Mouse (Mus musculus) stomach, embryonic 15.5 days (tissue): ENCODE measurements at regions not wholly inside any gene's neighbourhood (a gene's known extent, or its start where the extent isn't known, plus 50 kb on each side); places are given as distances from the start of the nearest gene placed in this dataset.

ENCODE experiments used
- ATAC-seq: fragments of 200-750 bp; cut with Nextera tagmentation; 2 replicates; pipeline ENCODE4 v1.8.0; 2017; ENCODE audit warnings: low read depth, moderate number of reproducible peaks, moderate TSS enrichment; ENCODE audit not compliant: insufficient read depth, low FRiP score
- H3K27ac ChIP-seq: fragments of 300-500 bp; sonication (generic); 2 replicates; pipeline ENCODE4 v1.5.1; 2015; ENCODE audit warnings: mild to moderate bottlenecking, inconsistent platforms
- H3K27me3 ChIP-seq: fragments of 300-500 bp; sonication (generic); replicated peaks from 2 replicates; pipeline ENCODE4 v1.6.1; 2015; ENCODE audit warnings: inconsistent platforms
- H3K36me3 ChIP-seq: fragments of 300-500 bp; sonication (generic); 2 replicates; pipeline ENCODE4 v1.6.1; 2015; ENCODE audit warnings: inconsistent platforms
- H3K4me1 ChIP-seq: fragments of 300-500 bp; sonication (generic); 2 replicates; pipeline ENCODE4 v1.6.1; 2015; ENCODE audit warnings: inconsistent platforms
- H3K4me2 ChIP-seq: fragments of 300-500 bp; sonication (generic); 2 replicates; pipeline ENCODE4 v1.6.1; 2015; ENCODE audit warnings: mild to moderate bottlenecking, inconsistent platforms
- H3K4me3 ChIP-seq: fragments of 300-500 bp; sonication (generic); replicated peaks from 2 replicates; pipeline ENCODE4 v1.5.1; 2015; ENCODE audit warnings: inconsistent platforms
- H3K9ac ChIP-seq: fragments of 300-500 bp; sonication (generic); 2 replicates; pipeline ENCODE4 v1.6.1; 2015; ENCODE audit warnings: inconsistent platforms
- H3K9me3 ChIP-seq: fragments of 300-500 bp; sonication (generic); 2 replicates; pipeline ENCODE4 v1.6.1; 2016; ENCODE audit warnings: inconsistent platforms
- WGBS: fragments of 180-500 bp; shearing (Covaris S2); methylation state at CpG from one replicate; pipeline ENCODE4 v1.1.7; 2015; 5-methylcytosine and 5-hydroxymethylcytosine counted together

GRCm38 (mm10) chr1:105114835-105115234 is 241.7 kb downstream of the Rnf152 start:
- Histone ChIP-seq H3K9ac (no peak overlapping the region), H3K4me2 (no peak overlapping the region), H3K9me3 (no peaks in the 10 kb centered on the region), H3K27me3 (no peaks in the 10 kb centered on the region), H3K27ac (no peak overlapping the region), H3K36me3 (no peaks in the 10 kb centered on the region), H3K4me3 (no peak overlapping the region), H3K4me1 (no peaks in the 10 kb centered on the region)
- ATAC-seq = no peak
- WGBS = 82% methylated on average over 3 of the region's 3 CpGs

- Histone ChIP-seq H3K9ac (no peak overlapping the region), H3K27me3 (no peaks in the 10 kb centered on the region), H3K36me3 (no peaks in the 10 kb centered on the region), H3K4me3 (no peak overlapping the region), H3K4me2 (no peak overlapping the region), H3K4me1 (no peaks in the 10 kb centered on the region), H3K9me3 (no peaks in the 10 kb centered on the region), H3K27ac (no peak overlapping the region)
- WGBS = 88% methylated on average over 1 of the region's 1 CpGs
- ATAC-seq = no peak
Measured at GRCm38 (mm10) chr1:105112762-105113525, 243.6 kb downstream of the Rnf152 start.

- no peaks in the 10 kb centered on the region for H3K9me3 ChIP-seq
- no peak overlapping the region for H3K27ac ChIP-seq
- no peak for ATAC-seq
- no peaks in the 10 kb centered on the region for H3K4me1 ChIP-seq
- H3K4me2 ChIP-seq = no peak overlapping the region
- H3K27me3 ChIP-seq = no peaks in the 10 kb centered on the region
- H3K36me3 ChIP-seq = no peaks in the 10 kb centered on the region
- H3K4me3 ChIP-seq = no peak overlapping the region
- no peak overlapping the region for H3K9ac ChIP-seq
- WGBS = 68% methylated on average over 4 of the region's 4 CpGs
Measured at GRCm38 (mm10) chr1:105111236-105111635, 245.3 kb downstream of the Rnf152 start.

GRCm38 (mm10) chr1:105110581-105111210 is 245.8 kb downstream of the Rnf152 start:
- no peak overlapping the region for H3K9ac ChIP-seq
- H3K27ac ChIP-seq = no peak overlapping the region
- H3K4me1 ChIP-seq = no peaks in the 10 kb centered on the region
- no peaks in the 10 kb centered on the region for H3K9me3 ChIP-seq
- 78% methylated on average over 1 of the region's 1 CpGs for WGBS
- H3K4me3 ChIP-seq = no peak overlapping the region
- H3K36me3 ChIP-seq = no peaks in the 10 kb centered on the region
- H3K27me3 ChIP-seq = no peaks in the 10 kb centered on the region
- H3K4me2 ChIP-seq = no peak overlapping the region
- ATAC-seq = no peak

- no peak overlapping the region for H3K4me3 ChIP-seq
- H3K36me3 ChIP-seq = no peaks in the 10 kb centered on the region
- H3K27me3 ChIP-seq = no peaks in the 10 kb centered on the region
- no peaks in the 10 kb centered on the region for H3K9me3 ChIP-seq
- H3K9ac ChIP-seq = no peak overlapping the region
- no peak overlapping the region for H3K4me2 ChIP-seq
- H3K4me1 ChIP-seq = no peaks in the 10 kb centered on the region
- H3K27ac ChIP-seq = no peak overlapping the region
- WGBS = 56% methylated on average over 4 of the region's 4 CpGs
- ATAC-seq = no peak
Measured at GRCm38 (mm10) chr1:105107836-105108235, 248.7 kb downstream of the Rnf152 start.

- H3K4me3 ChIP-seq = no peak overlapping the region
- 89% methylated on average over 1 of the region's 1 CpGs for WGBS
- no peak overlapping the region for H3K4me2 ChIP-seq
- no peak; the same call in 1 of the 2 replicates for ATAC-seq
- no peaks in the 10 kb centered on the region for H3K4me1 ChIP-seq
- H3K9ac ChIP-seq = no peak overlapping the region
- H3K36me3 ChIP-seq = no peaks in the 10 kb centered on the region
- H3K27me3 ChIP-seq = no peaks in the 10 kb centered on the region
- no peak overlapping the region for H3K27ac ChIP-seq
- H3K9me3 ChIP-seq = no peaks in the 10 kb centered on the region
Measured at GRCm38 (mm10) chr1:105107257-105107656, 249.3 kb downstream of the Rnf152 start.

- no peak overlapping the region for H3K9ac ChIP-seq
- H3K4me1 ChIP-seq = no peaks in the 10 kb centered on the region
- H3K27me3 ChIP-seq = no peaks in the 10 kb centered on the region
- H3K9me3 ChIP-seq = no peaks in the 10 kb centered on the region
- H3K27ac ChIP-seq = no peak overlapping the region
- no peak for ATAC-seq
- no peak overlapping the region for H3K4me3 ChIP-seq
- H3K36me3 ChIP-seq = no peaks in the 10 kb centered on the region
- no peak overlapping the region for H3K4me2 ChIP-seq
Measured at GRCm38 (mm10) chr1:105105211-105105610, 251.3 kb downstream of the Rnf152 start.

GRCm38 (mm10) chr1:105095091-105095490 is 261.4 kb downstream of the Rnf152 start:
- no peak for ATAC-seq
- WGBS = 49% methylated on average over 2 of the region's 2 CpGs
- Histone ChIP-seq H3K27me3 (no peaks in the 10 kb centered on the region), H3K4me2 (no peak overlapping the region), H3K27ac (no peak overlapping the region), H3K9ac (no peak overlapping the region), H3K4me1 (no peaks in the 10 kb centered on the region), H3K4me3 (no peak overlapping the region), H3K36me3 (no peaks in the 10 kb centered on the region), H3K9me3 (no peaks in the 10 kb centered on the region)

- H3K4me1 ChIP-seq = no peaks in the 10 kb centered on the region
- WGBS = 72% methylated on average over 3 of the region's 3 CpGs
- no peak overlapping the region for H3K4me2 ChIP-seq
- H3K36me3 ChIP-seq = no peaks in the 10 kb centered on the region
- no peak overlapping the region for H3K27ac ChIP-seq
- H3K9me3 ChIP-seq = no peaks in the 10 kb centered on the region
- no peak overlapping the region for H3K4me3 ChIP-seq
- ATAC-seq = no peak
- H3K27me3 ChIP-seq = no peaks in the 10 kb centered on the region
- H3K9ac ChIP-seq = no peak overlapping the region
Measured at GRCm38 (mm10) chr1:105094500-105094899, 262.0 kb downstream of the Rnf152 start.

- H3K36me3 ChIP-seq = no peaks in the 10 kb centered on the region
- no peaks in the 10 kb centered on the region for H3K9me3 ChIP-seq
- no peak overlapping the region for H3K9ac ChIP-seq
- H3K27me3 ChIP-seq = no peaks in the 10 kb centered on the region
- no peak overlapping the region for H3K4me2 ChIP-seq
- ATAC-seq = no peak
- H3K27ac ChIP-seq = no peak overlapping the region
- no peaks in the 10 kb centered on the region for H3K4me1 ChIP-seq
- 80% methylated on average over 3 of the region's 3 CpGs for WGBS
- no peak overlapping the region for H3K4me3 ChIP-seq
Measured at GRCm38 (mm10) chr1:105093875-105094274, 262.6 kb downstream of the Rnf152 start.

GRCm38 (mm10) chr1:105093012-105093411 is 263.5 kb downstream of the Rnf152 start:
- peak; percentile 86 for ATAC-seq
- Histone ChIP-seq H3K9ac (no peak overlapping the region), H3K27me3 (no peaks in the 10 kb centered on the region), H3K36me3 (no peaks in the 10 kb centered on the region), H3K4me1 (no peaks in the 10 kb centered on the region), H3K4me3 (no peak overlapping the region), H3K9me3 (no peaks in the 10 kb centered on the region), H3K27ac (peak overlapping the region; percentile 54; the same call in 1 of the 2 replicates), H3K4me2 (no peak overlapping the region)
- WGBS = 68% methylated on average over 1 of the region's 1 CpGs

GRCm38 (mm10) chr1:105092309-105092904 is 264.1 kb downstream of the Rnf152 start:
- no peaks in the 10 kb centered on the region for H3K36me3 ChIP-seq
- H3K27me3 ChIP-seq = no peaks in the 10 kb centered on the region
- no peaks in the 10 kb centered on the region for H3K4me1 ChIP-seq
- no peak overlapping the region for H3K4me3 ChIP-seq
- no peaks in the 10 kb centered on the region for H3K9me3 ChIP-seq
- no peak overlapping the region for H3K9ac ChIP-seq
- ATAC-seq = peak; percentile 65; the same call in 1 of the 2 replicates
- H3K27ac ChIP-seq = peak overlapping the region; percentile 54; the same call in 1 of the 2 replicates
- H3K4me2 ChIP-seq = no peak overlapping the region
- 25% methylated on average over 6 of the region's 6 CpGs for WGBS
